Mouse (Mus musculus) embryonic facial prominence, embryonic 11.5 days (tissue): Measurements from ENCODE around the gene Scd1. TPM values are rescaled to one million over a fixed set of nuclear protein-coding genes. Genes with fewer than 3 reads are reported as not detected.

Experiments
- ATAC-seq: fragments of 200-750 bp; cut with Nextera tagmentation; replicated peaks from 2 replicates; pipeline ENCODE4 v1.8.0; 2017; ENCODE audit warnings: low read depth; ENCODE audit not compliant: insufficient number of reproducible peaks, low FRiP score, low TSS enrichment
- DNase-seq: peaks from one replicate; pipeline ENCODE4 v3.0.0-alpha.2; 2015; ENCODE audit warnings: low spot score
- H3K27ac ChIP-seq: fragments of 300-500 bp; sonication (generic); replicated peaks from 2 replicates; pipeline ENCODE4 v1.5.1; 2014; ENCODE audit warnings: mild to moderate bottlenecking, low read depth, low read length, control low read depth
- H3K27me3 ChIP-seq: fragments of 300-500 bp; sonication (generic); 2 replicates; pipeline ENCODE4 v1.6.1; 2014; ENCODE audit warnings: mild to moderate bottlenecking, low read length, moderate library complexity, mixed read lengths; ENCODE audit not compliant: control insufficient read depth, insufficient read depth
- H3K36me3 ChIP-seq: fragments of 300-500 bp; sonication (generic); replicated peaks from 2 replicates; pipeline ENCODE4 v1.6.1; 2014; ENCODE audit warnings: low read depth, mild to moderate bottlenecking, low read length, moderate library complexity, mixed read lengths; ENCODE audit not compliant: control insufficient read depth, insufficient read depth
- H3K4me1 ChIP-seq: fragments of 300-500 bp; sonication (generic); 2 replicates; pipeline ENCODE4 v1.6.1; 2014; ENCODE audit warnings: low read length, mixed read lengths; ENCODE audit not compliant: control insufficient read depth, insufficient read depth
- H3K4me2 ChIP-seq: fragments of 300-500 bp; sonication (generic); 2 replicates; pipeline ENCODE4 v1.6.1; 2014; ENCODE audit warnings: low read depth, mild to moderate bottlenecking, control low read depth, low read length, moderate library complexity
- H3K4me3 ChIP-seq: fragments of 300-500 bp; sonication (generic); 2 replicates; pipeline ENCODE4 v1.5.1; 2014; ENCODE audit warnings: low read depth, low read length, control low read depth
- H3K9ac ChIP-seq: fragments of 300-500 bp; sonication (generic); replicated peaks from 2 replicates; pipeline ENCODE4 v1.6.1; 2014; ENCODE audit warnings: mild to moderate bottlenecking, control low read depth, low read length
- H3K9me3 ChIP-seq: fragments of 300-500 bp; sonication (generic); replicated peaks from 2 replicates; pipeline ENCODE4 v1.6.1; 2016; ENCODE audit warnings: mild to moderate bottlenecking, low read length, inconsistent platforms, mixed read lengths; ENCODE audit not compliant: control insufficient read depth
- WGBS: fragments of 180-500 bp; shearing (Covaris S2); extraction: QIAGEN DNeasy Blood & Tissue Kit; methylation state at CpG from one replicate; pipeline ENCODE4 v1.1.7; 2014; 5-methylcytosine and 5-hydroxymethylcytosine counted together
- polyA plus RNA-seq: library from polyadenylated mRNA; unstranded; fragments of >200 nt; fragmentation: Nextera tagmentation; extraction: Ambion mirVana; gene quantifications from 2 replicates; pipeline ENCODE4 v1.2.1, GENCODE M21; 2014

Scd1 gene
- 12.9 and 14.2 TPM in 2 replicates for polyA plus RNA-seq

GRCm38 (mm10) chr19:44407341-44408222 lies at the start of gene Scd1:
Scd1 (minus strand) TSS chr19:44407879.
- H3K27ac ChIP-seq: peak within 1 kb of the TSS; percentile 72
- under 1% methylated on average over 34 of the region's 35 CpGs for WGBS
- H3K4me2 ChIP-seq: peak within 1 kb of the TSS; percentile 87
- H3K4me1 ChIP-seq: no peaks in the 10 kb centered on the region
- peak within 1 kb of the TSS; percentile 60 for H3K9ac ChIP-seq
- H3K9me3 ChIP-seq: no peaks in the 10 kb centered on the region
- ATAC-seq (peak; percentile 94), DNase-seq (peak; percentile 89)
- H3K36me3 ChIP-seq: no peaks in the 10 kb centered on the region
- H3K27me3 ChIP-seq: no peaks in the 10 kb centered on the region
- H3K4me3 ChIP-seq: peak within 1 kb of the TSS; percentile 56

- Histone ChIP-seq H3K9ac (no peak overlapping the region), H3K27ac (no peak overlapping the region), H3K27me3 (no peaks in the 10 kb centered on the region), H3K4me2 (no peak overlapping the region), H3K4me3 (no peak overlapping the region), H3K4me1 (no peaks in the 10 kb centered on the region), H3K9me3 (no peaks in the 10 kb centered on the region), H3K36me3 (no peaks in the 10 kb centered on the region)
- no peak for ATAC-seq
- WGBS: 87% methylated on average over 8 of the region's 8 CpGs
- no peak for DNase-seq
Observed at GRCm38 (mm10) chr19:44455356-44455755, 47.7 kb upstream of the Scd1 start.

DNA sequence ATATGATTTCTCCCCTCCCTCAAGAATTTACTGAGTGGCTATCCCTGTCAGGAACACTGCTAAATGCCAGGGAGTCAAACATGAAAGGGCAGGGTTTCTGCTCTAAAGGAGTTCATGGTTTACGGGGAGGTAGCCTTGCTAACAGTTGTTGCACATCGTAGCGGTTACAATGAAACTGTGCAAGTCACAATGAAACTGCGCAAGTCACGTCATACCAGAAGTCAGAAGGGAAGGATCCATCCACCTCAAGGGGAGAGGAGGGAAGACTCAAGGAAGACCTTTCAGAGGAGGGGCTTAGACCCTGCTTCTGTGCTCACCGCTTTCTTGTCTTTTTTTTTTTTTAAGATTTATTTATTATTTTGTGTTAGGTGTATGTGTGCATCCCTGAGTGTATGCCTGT lies 47.2 kb upstream of the Scd1 start:
- H3K4me2 ChIP-seq: no peak overlapping the region
- no peak overlapping the region for H3K27ac ChIP-seq
- H3K4me1 ChIP-seq: no peaks in the 10 kb centered on the region
- H3K4me3 ChIP-seq: no peak overlapping the region
- ATAC-seq (no peak), DNase-seq (no peak)
- no peaks in the 10 kb centered on the region for H3K9me3 ChIP-seq
- 80% methylated on average over 6 of the region's 6 CpGs for WGBS
- no peak overlapping the region for H3K9ac ChIP-seq
- H3K27me3 ChIP-seq: no peaks in the 10 kb centered on the region
- H3K36me3 ChIP-seq: no peaks in the 10 kb centered on the region

- H3K27ac ChIP-seq: no peak overlapping the region
- no peaks in the 10 kb centered on the region for H3K9me3 ChIP-seq
- H3K36me3 ChIP-seq: no peaks in the 10 kb centered on the region
- no peak overlapping the region for H3K4me3 ChIP-seq
- DNase-seq: no peak
- WGBS: 81% methylated on average over 4 of the region's 4 CpGs
- H3K27me3 ChIP-seq: no peaks in the 10 kb centered on the region
- ATAC-seq: no peak
- H3K4me1 ChIP-seq: no peaks in the 10 kb centered on the region
- H3K4me2 ChIP-seq: no peak overlapping the region
- no peak overlapping the region for H3K9ac ChIP-seq
Observed at GRCm38 (mm10) chr19:44447927-44448326, 40.2 kb upstream of the Scd1 start.

- H3K27ac ChIP-seq: no peak overlapping the region
- DNase-seq (no peak), ATAC-seq (no peak)
- no peaks in the 10 kb centered on the region for H3K36me3 ChIP-seq
- no peaks in the 10 kb centered on the region for H3K27me3 ChIP-seq
- H3K9ac ChIP-seq: no peak overlapping the region
- 91% methylated on average over 3 of the region's 3 CpGs for WGBS
- H3K9me3 ChIP-seq: no peaks in the 10 kb centered on the region
- H3K4me3 ChIP-seq: no peak overlapping the region
- no peak overlapping the region for H3K4me2 ChIP-seq
- no peaks in the 10 kb centered on the region for H3K4me1 ChIP-seq
Observed at GRCm38 (mm10) chr19:44445755-44446154, 38.1 kb upstream of the Scd1 start.

DNA sequence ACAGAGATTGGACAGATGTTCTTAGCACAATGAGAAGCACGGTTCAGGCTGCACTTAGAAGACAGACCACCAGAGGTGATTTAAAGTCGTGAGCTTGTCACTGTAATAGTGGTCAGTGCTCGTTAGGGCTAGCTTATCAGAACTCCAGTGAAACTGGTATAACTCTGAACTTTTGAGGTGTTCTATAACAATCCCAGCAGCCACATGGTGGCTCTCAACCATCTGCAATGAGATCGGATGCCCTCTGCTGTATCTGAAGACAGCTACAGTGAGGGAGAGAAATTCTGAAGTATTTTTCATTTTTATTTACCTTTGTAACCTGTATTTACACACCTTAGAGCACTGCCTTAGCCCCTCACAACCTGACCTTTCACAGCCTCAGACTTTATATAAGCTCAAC lies 31.6 kb upstream of the Scd1 start:
- ATAC-seq: no peak
- Histone ChIP-seq H3K27ac (no peak overlapping the region), H3K9ac (no peak overlapping the region), H3K36me3 (no peaks in the 10 kb centered on the region), H3K27me3 (no peaks in the 10 kb centered on the region), H3K4me2 (no peak overlapping the region), H3K9me3 (no peaks in the 10 kb centered on the region), H3K4me1 (no peaks in the 10 kb centered on the region), H3K4me3 (no peak overlapping the region)
- WGBS: 49% methylated on average over 4 of the region's 4 CpGs
- no peak for DNase-seq

DNA sequence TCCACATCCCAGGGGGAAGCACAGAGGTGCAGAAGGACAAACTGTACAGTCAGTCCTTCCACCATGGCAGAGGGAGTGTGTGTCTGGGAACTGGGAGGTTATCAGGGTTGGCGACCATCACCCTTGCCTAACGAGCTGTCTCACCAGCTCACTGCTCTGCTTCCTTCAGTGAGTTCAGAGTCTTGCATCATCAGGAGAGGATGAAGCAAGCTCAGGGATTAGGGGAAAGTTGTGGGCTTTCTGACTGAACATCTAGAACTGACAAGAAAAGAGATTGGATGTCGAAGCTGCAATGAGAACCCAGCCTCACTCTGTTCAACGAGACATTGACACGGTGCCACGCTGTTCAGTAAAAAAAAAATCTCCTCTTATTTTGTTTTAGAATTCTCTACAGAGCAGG lies 30.3 kb upstream of the Scd1 start:
- no peak for DNase-seq
- Histone ChIP-seq H3K4me1 (no peaks in the 10 kb centered on the region), H3K4me2 (no peak overlapping the region), H3K27ac (no peak overlapping the region), H3K36me3 (no peaks in the 10 kb centered on the region), H3K9me3 (no peaks in the 10 kb centered on the region), H3K4me3 (no peak overlapping the region), H3K9ac (no peak overlapping the region), H3K27me3 (no peaks in the 10 kb centered on the region)
- no peak for ATAC-seq
- WGBS: 80% methylated on average over 6 of the region's 6 CpGs

DNA sequence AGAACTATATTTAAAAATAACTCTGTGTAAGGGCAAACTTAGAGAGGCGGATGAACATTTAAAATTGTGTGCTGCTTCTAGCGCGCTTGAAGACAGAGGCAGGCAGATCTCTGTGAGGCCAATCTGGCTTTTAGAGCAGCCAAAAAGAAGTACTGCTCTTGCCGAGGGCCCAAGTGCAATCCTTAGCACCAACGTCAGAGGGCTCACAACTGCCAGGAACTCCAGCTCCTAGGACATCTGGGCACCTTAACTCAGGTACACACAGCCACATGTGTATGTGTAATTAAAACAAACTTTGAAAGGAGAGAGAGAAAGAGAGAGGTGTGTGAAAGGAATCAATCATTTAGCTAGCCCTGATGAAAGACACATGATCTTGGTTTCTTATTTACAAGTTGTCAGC lies 24.4 kb upstream of the Scd1 start:
- H3K36me3 ChIP-seq: no peaks in the 10 kb centered on the region
- H3K9me3 ChIP-seq: no peaks in the 10 kb centered on the region
- DNase-seq: no peak
- WGBS: 77% methylated on average over 5 of the region's 5 CpGs
- no peak overlapping the region for H3K9ac ChIP-seq
- H3K27me3 ChIP-seq: no peaks in the 10 kb centered on the region
- no peaks in the 10 kb centered on the region for H3K4me1 ChIP-seq
- no peak for ATAC-seq
- H3K27ac ChIP-seq: no peak overlapping the region
- no peak overlapping the region for H3K4me3 ChIP-seq
- no peak overlapping the region for H3K4me2 ChIP-seq
